Mouse (Mus musculus): Measurements from ENCODE around the gene Trpm8.

The Trpm8 gene

DNA sequence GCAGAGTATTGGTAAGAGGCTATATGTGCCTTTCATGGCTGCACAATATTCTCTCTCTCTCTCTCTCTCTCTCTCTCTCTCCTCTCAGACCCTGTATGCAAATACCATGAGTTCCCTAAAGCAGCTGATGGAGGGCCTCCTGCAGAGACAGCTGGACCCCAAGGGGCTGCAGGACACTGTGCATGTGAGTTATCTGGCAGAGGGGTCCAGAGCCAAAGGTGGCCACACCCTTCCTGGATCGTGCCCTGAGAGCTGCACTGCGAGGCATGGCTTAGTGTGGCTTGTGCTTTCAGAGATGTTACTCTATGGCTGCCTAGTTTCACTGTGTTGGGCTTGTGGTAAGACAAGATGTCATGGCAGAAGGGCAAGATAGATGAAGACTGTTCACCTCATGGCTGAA lies 29.8 kb upstream of the Trpm8 start:
- no peak for DNase-seq (ENCODE audit: low spot score)

DNA sequence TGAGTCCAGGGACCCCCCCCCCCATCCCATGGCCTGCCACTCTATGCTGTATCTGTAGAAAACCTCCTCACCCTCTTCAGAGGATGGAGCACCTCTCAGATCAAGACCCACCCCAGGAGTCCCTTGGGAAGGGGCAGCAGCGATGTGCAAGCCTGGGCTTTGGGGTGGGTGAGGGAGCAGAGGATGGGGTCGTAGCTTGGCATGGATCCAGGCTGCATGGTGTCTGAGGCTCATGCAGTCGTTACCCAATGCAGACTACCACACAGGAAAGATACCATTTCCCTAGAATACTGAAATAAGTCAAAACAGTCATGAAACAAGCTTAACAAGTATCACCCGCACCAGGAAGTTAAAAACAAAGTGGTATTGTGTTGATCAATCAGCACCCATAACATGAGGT lies 28.8 kb upstream of the Trpm8 start:
- DNase-seq (ENCODE audit: low spot score): no peak

DNA sequence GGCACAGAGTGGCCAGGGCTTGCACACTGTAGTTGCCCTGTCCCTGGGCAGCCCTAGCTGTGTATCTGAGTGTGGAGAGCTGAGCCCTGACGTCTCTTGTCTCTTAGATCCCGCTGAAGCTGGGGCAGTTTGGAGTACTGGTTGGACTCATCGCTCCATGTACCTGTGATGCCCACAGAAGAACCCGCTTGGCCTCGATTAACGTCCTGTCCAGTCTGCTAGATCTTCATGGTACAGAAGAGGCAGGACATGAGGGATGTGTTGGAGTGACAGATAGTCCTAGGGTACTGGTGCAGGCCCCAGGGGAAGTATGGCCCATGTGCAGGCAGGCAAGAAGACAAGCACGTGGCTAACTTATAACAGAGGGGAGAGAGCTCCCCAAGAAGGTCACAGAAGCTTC lies 27.9 kb upstream of the Trpm8 start:
- no peak for DNase-seq (ENCODE audit: low spot score)

DNA sequence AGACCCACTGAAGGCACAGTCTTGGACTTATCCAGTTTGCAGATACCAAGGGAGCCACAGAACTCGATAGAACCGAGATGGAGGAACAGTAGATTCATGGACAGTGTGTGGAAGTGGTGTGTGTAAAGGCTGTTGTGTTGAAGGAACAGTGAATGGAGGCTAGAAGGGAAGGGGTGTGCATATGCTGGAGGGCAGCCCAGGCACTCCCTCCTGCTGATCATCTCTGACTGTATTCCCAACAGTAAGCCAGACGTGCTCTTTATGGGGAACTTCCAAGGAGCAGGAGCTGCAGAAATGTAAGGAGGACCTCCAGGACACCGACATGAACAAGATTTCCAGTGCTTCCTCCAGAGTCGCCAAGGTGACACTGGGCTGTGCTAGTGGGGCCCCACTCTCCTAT lies 27.4 kb upstream of the Trpm8 start:
- DNase-seq (ENCODE audit: low spot score): no peak

DNA sequence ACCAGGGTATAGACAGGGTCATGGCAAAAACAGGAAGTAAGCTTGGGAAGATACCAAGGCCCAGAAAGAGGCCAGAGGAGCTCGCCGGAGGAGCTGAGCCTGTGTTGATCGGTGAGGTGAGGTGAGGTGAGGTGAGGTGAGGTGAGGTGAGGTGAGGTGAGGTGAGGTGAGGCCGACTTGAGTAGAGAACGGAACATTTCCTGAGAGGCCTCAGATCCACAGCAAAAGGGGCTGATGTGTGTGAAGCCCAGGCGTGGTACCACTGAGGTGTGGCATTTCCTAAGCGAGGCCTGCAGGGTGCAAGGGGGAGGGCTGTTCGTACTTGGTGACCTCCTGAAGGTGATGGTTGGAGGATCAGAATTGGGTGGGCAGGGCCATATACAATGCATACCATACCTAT lies 24.4 kb upstream of the Trpm8 start:
- DNase-seq (ENCODE audit: low spot score): no peak

DNA sequence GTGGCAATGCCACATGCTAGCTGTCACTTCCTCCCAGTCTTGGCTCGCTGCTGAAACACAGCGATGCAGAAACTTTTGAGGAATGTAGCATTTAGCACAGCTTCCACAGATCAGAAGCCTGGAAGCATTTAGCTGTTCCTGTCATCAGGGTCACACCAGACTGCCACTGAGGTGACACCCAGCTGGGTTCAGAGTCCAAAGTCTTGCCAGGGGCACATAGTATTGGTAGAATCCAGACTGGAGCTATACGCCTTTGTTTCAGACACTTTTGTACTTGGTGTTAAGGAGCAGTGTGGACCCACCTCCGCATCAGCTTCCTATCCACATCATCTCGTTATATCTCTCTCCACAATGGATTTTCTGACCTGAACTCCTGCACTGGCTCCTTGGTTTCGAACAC lies 23.9 kb upstream of the Trpm8 start:
- no peak for DNase-seq (ENCODE audit: low spot score)

DNA sequence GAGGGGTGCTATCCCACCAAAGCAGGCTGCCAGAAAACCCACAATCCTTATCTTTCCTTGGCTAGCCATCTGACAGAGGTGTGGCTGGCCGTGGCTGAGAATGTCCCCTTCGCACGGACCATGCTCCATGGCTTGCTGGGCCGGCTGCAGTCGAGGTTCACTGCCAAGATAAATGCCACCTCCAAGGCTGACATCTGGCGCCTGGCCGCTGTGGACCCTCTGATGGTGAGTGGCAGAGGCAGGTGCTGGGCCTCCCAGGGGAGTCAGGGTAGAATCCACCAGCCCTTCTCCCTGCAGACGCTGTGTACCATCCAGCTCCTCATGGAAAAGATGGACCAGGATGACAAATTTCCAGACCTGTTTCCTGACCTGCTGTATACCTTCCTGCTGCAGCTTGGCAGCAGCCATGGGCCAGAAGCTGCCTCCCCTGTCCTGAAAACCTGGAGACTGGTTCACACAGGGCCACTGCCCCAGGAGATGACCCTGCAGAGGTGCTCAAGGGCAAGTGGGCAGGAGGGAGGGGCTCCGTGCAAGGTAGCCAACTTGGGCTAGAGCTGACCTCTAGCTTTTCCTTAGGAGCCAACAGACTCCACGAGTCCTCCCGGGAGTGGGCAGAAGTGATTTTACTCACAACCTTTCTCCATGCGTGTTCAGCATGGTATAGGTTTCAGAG lies 22.5 kb upstream of the Trpm8 start:
- DNase-seq (ENCODE audit: low spot score): no peak

DNA sequence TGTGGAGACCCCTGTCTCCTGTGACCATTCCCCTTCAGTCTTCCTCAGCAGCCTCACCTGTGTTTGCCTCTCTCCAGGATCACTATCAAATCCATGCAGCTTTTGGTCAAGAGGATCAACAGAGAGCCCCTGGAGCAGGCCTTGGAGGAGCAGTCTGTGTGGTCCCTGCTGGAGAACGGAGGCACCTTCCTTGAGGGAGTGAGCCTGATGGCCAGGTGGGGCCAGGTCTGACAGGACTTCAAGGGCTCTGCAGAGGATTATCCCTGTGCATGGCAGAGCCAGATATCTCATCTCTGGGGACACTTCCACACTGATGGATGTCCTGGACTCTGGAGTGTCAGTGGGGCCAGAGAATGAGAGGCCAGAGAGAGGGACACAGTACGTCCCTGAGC lies 22.0 kb upstream of the Trpm8 start:
- no peak for DNase-seq (ENCODE audit: low spot score)

DNA sequence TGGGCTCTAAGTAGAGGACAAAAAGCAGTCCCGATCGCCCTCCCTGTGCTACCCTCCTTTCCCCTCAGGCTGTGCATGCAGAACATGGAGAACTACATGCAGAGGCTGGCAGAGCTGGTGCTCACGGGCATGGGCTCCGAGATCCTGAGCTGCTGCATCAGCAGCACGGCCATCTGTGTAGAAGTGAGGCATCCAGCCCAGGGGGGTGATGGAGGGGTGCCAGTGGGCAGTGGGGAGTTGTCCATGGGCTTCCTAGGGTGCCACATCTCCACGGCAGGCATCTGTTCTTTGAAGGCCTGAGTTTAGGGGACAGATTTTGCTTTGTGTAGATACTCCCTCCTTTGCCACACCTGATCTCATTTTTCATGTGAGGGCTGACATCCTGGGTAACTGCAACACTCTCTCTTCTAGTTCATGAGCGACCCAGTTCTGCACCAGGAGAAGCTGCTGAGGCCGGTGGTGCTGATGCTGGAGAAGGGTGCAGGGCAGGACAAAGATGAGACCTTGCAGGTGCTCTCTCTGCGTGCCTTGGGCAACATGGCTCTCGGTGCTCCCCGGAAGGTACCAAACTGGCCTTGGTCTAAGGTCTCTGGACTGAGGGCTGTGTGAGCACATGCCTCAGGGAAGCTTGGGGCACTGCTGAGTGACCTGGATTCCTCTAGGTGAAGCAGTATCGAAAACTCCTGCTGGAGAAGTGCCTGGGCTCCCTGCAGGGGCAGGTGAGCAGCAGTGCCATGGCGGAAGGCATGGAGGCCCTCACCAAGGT lies 21.3 kb upstream of the Trpm8 start:
- no peak for DNase-seq (ENCODE audit: low spot score)

DNA sequence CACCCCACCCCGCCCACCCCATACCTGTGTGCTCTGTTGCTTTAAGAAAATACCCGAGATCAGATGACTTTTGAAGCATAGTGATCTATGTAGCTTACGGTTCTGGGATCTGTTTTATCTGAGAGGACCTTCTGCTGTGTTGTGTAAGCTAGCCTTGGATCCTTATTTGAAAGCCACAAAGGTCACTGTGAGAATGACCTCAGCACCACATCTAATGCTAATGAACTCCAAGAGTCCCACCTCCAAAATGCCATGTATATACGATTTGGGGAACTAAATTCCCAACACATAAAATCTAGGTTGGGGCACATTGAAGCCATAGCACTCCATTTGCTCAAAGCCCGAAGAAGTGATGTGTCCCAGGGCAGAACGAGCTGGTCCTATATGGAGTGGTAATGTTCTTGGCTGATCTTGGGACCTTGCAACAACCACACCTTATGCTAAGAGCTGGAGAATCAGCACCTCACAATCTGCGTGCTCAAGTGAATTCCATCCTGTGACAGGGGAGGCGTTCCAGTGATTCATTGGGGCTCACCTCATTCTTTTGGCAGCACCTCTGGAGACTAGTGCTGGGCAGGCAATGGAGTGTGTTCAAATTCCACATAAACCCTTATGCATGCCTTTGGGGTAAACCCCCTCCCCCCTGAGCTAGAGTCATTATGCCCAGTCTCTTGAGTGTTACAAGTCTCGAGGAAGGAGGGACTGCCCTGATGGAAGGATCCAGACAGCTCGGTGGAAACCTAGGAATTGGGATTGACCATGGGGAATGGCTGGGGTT lies 20.4 kb upstream of the Trpm8 start:
- DNase-seq (ENCODE audit: low spot score): no peak

DNA sequence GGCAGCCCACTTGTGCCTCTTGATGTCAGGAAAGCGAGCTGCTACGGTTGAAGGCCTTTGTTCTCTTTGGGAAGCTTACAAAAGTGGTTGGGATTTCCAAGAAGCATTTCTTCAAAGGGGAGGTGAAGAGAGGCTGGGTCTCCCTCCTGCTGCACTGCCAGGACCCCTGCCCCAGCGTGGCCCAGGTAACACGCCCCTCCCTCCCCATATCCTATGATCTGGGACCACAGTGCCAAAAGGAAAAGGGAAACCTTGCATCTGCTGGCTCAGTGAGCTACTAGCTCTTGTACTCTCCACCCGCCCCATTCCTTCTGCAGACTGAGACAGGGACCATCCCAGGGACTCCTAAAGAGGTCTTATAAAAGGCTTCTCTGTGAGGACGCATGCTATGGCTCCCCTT lies 19.8 kb upstream of the Trpm8 start:
- no peak for DNase-seq (ENCODE audit: low spot score)

DNA sequence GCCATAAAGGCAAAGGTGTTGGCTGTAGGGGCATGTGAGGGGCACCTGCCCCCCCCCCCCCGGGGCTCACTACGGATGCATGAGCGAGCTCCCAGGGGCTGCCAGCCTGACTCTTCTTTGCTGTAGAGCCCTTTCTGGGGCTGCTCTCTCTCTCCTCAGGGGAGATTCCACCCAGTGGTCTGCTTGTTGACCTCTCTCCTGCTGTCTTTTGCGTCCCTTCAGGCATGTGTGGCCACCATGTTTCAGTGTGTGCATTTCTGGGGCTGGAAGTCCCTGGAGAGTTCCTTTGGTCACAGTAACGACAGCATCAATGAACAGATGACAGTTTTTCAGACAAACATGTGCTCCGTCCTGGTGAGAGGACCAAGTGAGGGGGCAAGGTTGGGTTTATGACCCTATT lies 19.1 kb upstream of the Trpm8 start:
- no peak for DNase-seq (ENCODE audit: low spot score)

DNA sequence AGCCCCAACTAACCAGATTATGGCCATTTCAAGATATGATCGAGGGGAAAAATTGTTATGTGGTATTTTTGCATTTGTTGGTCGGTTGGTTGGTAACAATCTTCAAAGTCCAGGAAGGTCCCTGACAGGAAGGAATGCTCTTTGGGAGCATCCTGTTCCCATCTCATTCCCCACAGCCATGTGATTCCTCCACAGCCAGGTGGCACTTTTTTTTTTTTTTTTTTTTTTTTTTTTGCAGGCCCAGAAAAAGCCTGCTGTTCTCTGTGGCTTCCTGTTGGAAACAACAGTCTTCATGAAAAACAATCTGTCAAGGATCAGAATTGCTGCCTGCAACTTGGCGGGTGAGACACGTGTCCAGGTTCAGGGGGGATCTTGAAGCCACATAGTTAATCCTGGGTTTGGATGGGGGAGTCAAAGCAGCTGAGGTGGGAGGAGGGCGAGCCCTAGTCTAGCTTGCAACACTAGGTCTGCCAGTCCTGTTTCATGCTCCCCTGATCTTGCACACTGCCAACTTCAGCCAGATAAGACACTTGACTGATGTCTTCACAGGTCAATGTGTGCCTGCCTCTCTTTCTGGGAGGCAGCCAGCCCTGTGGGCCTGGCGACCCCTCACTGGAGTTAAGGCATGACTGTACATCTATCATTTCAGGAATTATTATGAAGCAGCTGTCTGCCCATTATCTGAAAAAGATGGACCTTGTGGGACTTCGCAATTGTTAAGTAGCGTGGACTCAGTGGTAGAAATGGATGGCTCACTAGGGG lies 18.4 kb upstream of the Trpm8 start:
- DNase-seq (ENCODE audit: low spot score): peak; percentile 78

DNA sequence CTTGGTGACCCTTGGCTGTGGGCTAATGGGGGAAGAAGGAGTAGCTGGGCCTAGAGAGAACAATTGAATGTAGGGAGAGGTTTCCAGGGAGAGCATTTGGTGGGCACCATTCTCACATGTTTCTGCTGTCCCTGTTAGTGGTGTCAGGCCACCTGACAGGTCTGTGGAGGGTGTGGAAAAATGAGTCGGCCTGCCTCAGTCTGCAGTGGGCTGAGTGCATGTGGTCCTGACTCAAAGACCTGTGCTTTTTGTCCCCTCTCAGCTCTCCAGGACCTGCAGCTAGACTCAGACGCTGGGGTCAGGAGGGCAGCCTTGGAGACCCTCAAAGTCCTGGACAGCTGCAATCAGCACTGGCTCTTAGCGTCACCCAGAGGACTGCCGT lies 17.8 kb upstream of the Trpm8 start:
- DNase-seq (ENCODE audit: low spot score): no peak

DNA sequence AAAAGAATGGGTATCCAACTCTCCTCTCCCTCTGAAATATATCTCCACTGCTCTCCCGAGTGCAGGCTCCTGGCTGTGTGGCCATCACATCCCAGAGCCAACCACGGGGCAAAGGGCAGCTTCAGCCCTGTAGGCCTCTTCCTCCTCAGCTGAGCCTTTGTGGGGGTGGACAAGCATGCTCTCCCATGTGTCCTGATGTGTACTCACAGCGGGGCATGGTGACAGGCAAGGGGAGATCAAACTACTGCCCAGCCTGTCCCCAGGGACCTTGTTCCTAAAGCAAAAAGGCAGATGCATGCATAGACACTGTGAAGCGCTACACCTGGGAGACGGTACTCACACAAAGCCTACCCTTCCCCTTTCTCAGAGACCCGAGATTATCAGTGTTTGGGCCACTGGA lies 17.3 kb upstream of the Trpm8 start:
- DNase-seq (ENCODE audit: low spot score): peak; percentile 72

DNA sequence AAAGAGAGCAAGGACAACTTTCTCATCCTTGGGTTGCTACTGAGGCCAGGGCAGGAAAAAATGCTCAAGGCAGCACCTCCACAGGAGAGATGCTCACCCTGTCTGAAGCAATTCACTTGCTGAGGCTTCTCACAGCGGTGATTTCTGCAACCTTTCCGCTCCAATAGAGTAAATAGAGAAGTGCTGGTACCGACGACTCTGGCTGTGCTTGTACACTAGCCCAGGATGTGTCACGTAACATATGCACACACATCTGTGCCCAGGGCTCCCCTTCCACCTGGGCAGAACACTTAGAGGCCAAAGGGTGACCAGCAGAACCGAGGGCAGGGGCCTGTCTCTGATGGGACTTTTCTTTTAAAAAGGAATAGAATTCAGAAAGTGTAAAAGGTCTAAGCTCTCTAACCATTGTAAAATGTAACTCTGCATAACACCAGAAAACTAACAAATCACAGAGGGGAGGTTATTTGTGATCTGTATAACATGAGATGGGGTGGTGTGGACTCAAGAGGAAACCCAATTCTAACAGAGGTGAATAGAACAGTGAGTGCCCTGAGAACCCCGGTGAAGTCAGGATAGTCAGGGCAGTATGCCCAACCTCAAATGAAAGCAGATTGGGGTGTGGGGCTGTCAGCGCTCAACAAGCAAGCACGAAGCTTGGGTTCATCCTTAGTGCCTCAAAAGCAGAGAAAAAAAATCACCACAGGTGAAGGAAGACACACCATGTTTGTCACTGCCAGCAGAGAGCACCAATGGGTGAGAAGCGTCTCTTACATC lies 16.7 kb upstream of the Trpm8 start:
- no peak for DNase-seq (ENCODE audit: low spot score)

DNA sequence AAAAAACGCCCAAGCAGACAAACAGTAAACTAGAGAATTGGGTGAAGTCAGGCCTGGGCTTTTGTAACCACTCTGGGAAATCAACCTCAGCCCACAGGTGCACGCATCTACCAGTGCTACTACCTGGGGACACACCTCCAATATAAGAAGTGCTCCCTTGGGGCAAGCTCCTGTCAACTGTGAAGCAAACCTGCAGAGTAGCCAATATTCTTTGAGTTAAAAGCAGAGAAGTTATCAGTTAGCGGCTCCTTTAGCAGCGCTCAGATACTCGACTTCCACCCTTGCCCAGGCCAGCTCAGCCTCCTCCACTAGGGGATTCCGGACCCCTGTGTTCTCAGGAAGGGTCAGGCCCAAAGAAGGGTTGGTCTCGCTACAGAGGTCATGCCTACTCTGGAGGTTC lies 15.8 kb upstream of the Trpm8 start:
- no peak for DNase-seq (ENCODE audit: low spot score)

DNA sequence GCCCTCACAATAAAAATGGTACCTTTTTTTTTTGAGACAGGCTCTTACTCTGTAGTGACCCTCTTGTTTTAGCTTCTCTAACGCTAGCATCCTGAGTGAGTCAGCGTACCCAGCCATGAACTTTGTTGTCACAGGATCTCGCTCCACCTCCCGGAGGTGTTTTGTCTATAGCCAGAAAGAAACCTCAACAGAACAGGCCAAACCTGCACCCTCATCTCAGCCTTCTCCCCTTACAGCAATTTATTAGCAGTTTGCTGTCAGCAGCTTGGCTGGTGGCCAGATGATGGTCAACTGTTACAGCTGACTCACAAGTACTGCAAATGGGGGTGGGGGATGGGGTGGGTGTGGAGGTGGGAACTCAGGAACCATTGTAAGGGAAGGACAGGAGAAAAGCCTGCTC lies 15.2 kb upstream of the Trpm8 start:
- peak; percentile 99 for DNase-seq (ENCODE audit: low spot score)

DNA sequence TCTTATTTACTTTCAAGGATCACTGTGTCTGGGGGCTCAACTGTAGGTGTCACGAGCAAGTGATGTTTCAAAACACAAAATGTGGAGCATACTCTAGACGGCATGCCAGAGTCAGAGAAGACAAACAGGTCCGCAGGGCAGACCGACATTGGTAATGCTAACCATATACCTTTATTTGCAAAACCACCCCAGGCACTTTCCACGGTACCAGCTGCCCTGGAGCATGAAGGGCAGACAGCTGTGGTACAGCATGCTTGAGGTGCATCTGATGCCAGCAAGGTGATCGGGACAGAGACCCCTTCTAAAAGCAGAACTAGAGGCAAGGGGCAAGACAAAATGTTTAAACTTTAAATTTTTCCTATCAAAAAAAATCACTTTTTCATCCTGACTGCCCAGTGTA lies 14.5 kb upstream of the Trpm8 start:
- DNase-seq (ENCODE audit: low spot score): no peak

DNA sequence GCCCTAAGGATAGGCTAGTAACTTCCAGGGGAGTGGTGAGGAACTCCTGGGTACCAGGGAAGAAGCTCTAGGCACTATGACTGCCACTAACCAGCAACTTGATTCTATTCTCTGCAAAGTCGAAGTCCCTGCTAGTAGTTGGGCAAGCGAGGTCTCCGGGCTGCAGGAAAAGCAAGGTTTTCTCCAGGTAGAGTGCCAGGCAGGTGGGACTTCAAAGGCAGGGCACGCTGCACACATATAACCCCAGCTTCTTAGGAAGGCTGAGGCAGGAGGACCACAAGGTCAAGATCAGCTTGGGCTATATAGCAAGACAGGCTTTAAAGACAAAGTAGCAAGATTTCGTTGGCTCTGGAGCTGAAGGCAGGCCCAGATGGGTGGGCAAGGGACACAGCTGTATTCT lies 13.7 kb upstream of the Trpm8 start:
- DNase-seq (ENCODE audit: low spot score): no peak

DNA sequence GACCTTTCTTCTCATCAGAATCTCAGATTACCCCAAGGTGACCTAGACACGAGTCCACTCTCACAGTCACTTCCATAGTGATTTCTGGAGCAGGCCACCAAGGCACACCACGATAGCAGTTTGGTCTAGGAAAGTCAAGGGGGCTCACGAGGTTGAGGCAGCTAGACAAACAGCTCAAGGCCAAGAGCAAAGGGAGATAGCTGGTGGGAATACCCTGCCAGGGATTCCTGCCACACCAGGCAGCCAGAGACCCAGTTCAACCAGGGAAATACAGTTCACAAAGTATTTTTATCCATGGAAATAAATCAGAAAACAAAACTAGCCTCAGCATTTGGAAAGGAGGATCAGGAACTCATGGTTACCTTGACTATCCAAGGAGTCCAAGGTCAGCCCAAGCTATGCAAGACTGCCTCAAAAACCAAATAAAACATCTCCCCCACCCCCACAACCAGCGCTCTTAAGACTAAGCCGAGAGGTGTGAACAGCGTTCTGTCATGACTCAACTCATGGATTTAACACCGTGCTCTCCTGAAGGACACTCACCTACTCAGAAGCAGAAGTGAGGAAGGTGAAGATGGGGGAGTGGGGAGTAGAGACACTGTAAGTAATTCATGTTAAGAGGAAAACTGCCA lies 13.1 kb upstream of the Trpm8 start:
- DNase-seq (ENCODE audit: low spot score): no peak
